Mouse (Mus musculus) stomach, postnatal 0 days (tissue): ENCODE measurements around the gene Ssbp2.

Experiments used
- CTCF ChIP-seq: IDR thresholded peaks from 2 replicates; pipeline ENCODE4 v1.5.1; 2016; ENCODE audit warnings: antibody characterized with exemption, low read depth, mild to moderate bottlenecking, moderate library complexity
- EP300 ChIP-seq: optimal IDR thresholded peaks from 2 replicates; pipeline ENCODE3; 2016; ENCODE audit warnings: antibody characterized with exemption

DNA sequence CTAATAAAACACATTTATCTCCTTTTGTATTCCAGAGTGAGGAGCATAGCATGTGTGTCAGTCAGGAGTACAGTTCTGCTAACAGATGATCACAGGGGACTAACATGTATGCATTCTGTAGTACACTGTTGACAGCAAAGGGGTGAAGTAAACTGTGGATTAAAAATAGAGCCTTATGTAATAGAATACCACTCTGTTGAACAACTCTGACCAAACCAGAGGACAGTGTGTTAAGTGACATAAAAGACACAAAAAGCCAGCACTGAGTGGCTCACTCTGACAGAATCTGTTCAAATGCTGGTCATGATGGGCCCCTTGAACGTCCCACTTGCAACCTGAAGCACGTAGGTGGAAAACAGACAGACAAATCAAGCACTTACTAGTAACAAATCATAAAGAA is 235.3 kb downstream of the Ssbp2 start:
- no peak for TF ChIP-seq CTCF
- TF ChIP-seq EP300, result no peak
